Mouse (Mus musculus) liver, postnatal 0 days (tissue): ENCODE data around the gene Yju2. TPM values are rescaled to one million over a fixed set of nuclear protein-coding genes. Genes with fewer than 3 reads are reported as not detected.

Experiments used
- ATAC-seq: fragments of 200-750 bp; cut with Nextera tagmentation; 2 replicates; pipeline ENCODE4 v1.8.0; 2017; ENCODE audit warnings: mild to moderate bottlenecking, moderate library complexity
- DNase-seq: peaks from one replicate; pipeline ENCODE4 v3.0.0-alpha.2; 2016
- H3K27ac ChIP-seq: fragments of 300-500 bp; sonication (generic); 2 replicates; pipeline ENCODE4 v1.5.1; 2014; ENCODE audit warnings: antibody characterized with exemption, moderate library complexity, mild to moderate bottlenecking, low read depth
- H3K27me3 ChIP-seq: fragments of 300-500 bp; sonication (generic); 2 replicates; pipeline ENCODE4 v1.6.1; 2014; ENCODE audit warnings: low read length, control low read depth, mixed read lengths; ENCODE audit not compliant: insufficient read depth
- H3K36me3 ChIP-seq: fragments of 300-500 bp; sonication (generic); replicated peaks from 2 replicates; pipeline ENCODE4 v1.6.1; 2014; ENCODE audit warnings: mild to moderate bottlenecking, control low read depth, low read length, moderate library complexity, mixed read lengths; ENCODE audit not compliant: insufficient read depth
- H3K4me1 ChIP-seq: fragments of 300-500 bp; sonication (generic); 2 replicates; pipeline ENCODE4 v1.6.1; 2014; ENCODE audit warnings: antibody characterized with exemption, mild to moderate bottlenecking, control low read depth; ENCODE audit not compliant: insufficient read depth
- H3K4me2 ChIP-seq: fragments of 300-500 bp; sonication (generic); 2 replicates; pipeline ENCODE4 v1.6.1; 2014; ENCODE audit warnings: low read depth, mild to moderate bottlenecking, low read length, moderate library complexity, mixed read lengths
- H3K4me3 ChIP-seq: fragments of 300-500 bp; sonication (generic); 2 replicates; pipeline ENCODE4 v1.5.1; 2014; ENCODE audit warnings: low read depth, low read length
- H3K9ac ChIP-seq: fragments of 300-500 bp; sonication (generic); replicated peaks from 2 replicates; pipeline ENCODE4 v1.6.1; 2014; ENCODE audit warnings: mild to moderate bottlenecking, moderate library complexity
- H3K9me3 ChIP-seq: fragments of 300-500 bp; sonication (generic); 2 replicates; pipeline ENCODE4 v1.6.1; 2016; ENCODE audit warnings: mild to moderate bottlenecking, control low read depth, low read length, mixed read lengths
- CTCF ChIP-seq: sonication (generic); IDR thresholded peaks from 2 replicates; pipeline ENCODE4 v1.5.1; 2016; ENCODE audit warnings: antibody characterized with exemption, low read depth
- EP300 ChIP-seq: IDR thresholded peaks from 2 replicates; pipeline ENCODE4 v1.6.1; 2016; ENCODE audit warnings: antibody characterized with exemption, low read depth, mild to moderate bottlenecking
- WGBS: fragments of 180-500 bp; shearing (Covaris S2); extraction: QIAGEN DNeasy Blood & Tissue Kit; methylation state at CpG from one replicate; pipeline ENCODE4 v1.1.7; 2014; ENCODE audit not compliant: insufficient replicate concordance; 5-methylcytosine and 5-hydroxymethylcytosine counted together
- polyA plus RNA-seq: library from polyadenylated mRNA; unstranded; fragments of >200 nt; fragmentation: Nextera tagmentation; extraction: Ambion mirVana; gene quantifications from 2 replicates; pipeline ENCODE4 v1.2.1, GENCODE M21; 2015

Gene Yju2
- polyA plus RNA-seq, 1 experiment from 2014 or later, result 7.1 TPM

DNA sequence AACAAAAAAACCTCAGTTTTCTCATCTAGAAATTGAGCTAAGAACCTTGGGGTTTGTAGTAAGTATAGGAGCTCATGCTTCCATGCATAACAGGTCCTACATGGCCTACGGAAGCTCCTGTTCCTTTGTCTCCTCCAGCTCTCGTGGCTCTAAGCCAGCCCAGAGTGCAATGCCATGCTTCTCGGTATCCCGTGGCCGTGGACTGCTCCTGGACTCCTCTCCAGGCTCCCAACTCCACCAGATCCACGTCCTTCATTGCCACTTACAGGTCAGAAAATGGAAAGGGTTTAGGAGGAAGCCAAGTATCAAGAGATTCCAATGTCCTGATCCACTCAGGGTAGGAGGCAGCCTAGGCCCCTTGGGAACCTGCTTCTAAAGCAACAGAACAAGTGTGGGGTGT, 5.1 kb upstream of the Yju2 start:
- H3K27ac ChIP-seq, result no peak overlapping the region
- H3K9ac ChIP-seq, result no peak overlapping the region; the same call in 1 of the 2 replicates
- H3K27me3 ChIP-seq, result no peaks in the 10 kb centered on the region
- H3K36me3 ChIP-seq, result no peaks in the 10 kb centered on the region
- H3K4me2 ChIP-seq, result peak overlapping the region; percentile 47; the same call in 1 of the 2 replicates
- WGBS, result 61% methylated on average over 6 of the region's 6 CpGs
- H3K4me1 ChIP-seq, result peaks cover 16% of the 10 kb centered on the region
- ATAC-seq (no peak), DNase-seq (no peak)
- TF ChIP-seq EP300 (no peak), CTCF (no peak)
- H3K9me3 ChIP-seq, result no peaks in the 10 kb centered on the region
- no peak overlapping the region for H3K4me3 ChIP-seq

DNA sequence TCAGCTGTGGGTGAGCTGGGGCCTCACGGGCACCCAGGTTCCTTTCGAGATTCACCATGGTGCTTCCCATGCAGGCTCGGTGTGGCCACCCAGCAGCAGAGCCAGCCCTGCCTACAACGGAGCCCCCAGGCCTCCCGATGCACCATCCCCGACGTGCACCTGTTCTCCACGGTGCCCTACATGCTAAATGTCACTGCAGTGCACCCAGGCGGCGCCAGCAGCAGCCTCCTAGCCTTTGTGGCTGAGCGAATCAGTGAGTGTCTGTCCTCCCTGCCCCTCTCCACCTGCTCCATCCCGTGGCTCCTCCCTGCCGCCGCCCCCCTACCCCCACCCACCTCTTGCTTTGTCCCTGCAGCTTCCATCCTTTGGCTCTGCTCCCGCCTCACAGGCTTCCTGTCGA, 4.7 kb upstream of the Yju2 start:
- DNase-seq (peak; percentile 13), ATAC-seq (no peak)
- 40% methylated on average over 16 of the region's 16 CpGs for WGBS
- Histone ChIP-seq H3K9ac (no peak overlapping the region), H3K4me3 (no peak overlapping the region), H3K4me2 (peak overlapping the region; percentile 47; the same call in 1 of the 2 replicates), H3K4me1 (peaks cover 16% of the 10 kb centered on the region), H3K9me3 (no peaks in the 10 kb centered on the region), H3K27ac (no peak overlapping the region), H3K36me3 (no peaks in the 10 kb centered on the region), H3K27me3 (no peaks in the 10 kb centered on the region)
- TF ChIP-seq CTCF, result no peak
- no peak for TF ChIP-seq EP300

DNA sequence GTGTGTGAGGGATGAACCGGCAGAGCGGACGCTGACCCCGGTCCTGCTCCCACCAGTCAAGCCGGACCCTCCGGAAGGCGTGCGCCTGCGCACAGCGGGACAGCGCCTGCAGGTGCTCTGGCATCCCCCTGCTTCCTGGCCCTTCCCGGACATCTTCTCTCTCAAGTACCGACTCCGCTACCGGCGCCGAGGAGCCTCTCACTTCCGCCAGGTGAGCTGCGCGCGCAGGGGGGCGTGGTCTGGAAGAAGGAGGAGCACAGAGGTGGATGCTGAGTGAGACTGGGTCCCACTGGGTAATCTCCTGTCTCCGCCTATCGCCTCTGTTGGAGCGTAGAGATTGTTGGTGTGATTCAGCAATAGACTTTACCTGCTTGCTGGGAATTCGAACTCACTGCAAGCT, 2.8 kb upstream of the Yju2 start:
- ATAC-seq, result no peak
- TF ChIP-seq CTCF (no peak), EP300 (no peak)
- H3K9me3 ChIP-seq, result no peaks in the 10 kb centered on the region
- peaks cover 23% of the 10 kb centered on the region for H3K4me1 ChIP-seq
- 19% methylated on average over 25 of the region's 26 CpGs for WGBS
- peaks cover 2% of the 10 kb centered on the region; the same call in 1 of the 2 replicates for H3K36me3 ChIP-seq
- peak; percentile 84 for DNase-seq
- no peak overlapping the region for H3K9ac ChIP-seq
- peak overlapping the region; percentile 64 for H3K4me2 ChIP-seq
- no peak overlapping the region for H3K27ac ChIP-seq
- peak overlapping the region; percentile 34 for H3K4me3 ChIP-seq
- H3K27me3 ChIP-seq, result no peaks in the 10 kb centered on the region

DNA sequence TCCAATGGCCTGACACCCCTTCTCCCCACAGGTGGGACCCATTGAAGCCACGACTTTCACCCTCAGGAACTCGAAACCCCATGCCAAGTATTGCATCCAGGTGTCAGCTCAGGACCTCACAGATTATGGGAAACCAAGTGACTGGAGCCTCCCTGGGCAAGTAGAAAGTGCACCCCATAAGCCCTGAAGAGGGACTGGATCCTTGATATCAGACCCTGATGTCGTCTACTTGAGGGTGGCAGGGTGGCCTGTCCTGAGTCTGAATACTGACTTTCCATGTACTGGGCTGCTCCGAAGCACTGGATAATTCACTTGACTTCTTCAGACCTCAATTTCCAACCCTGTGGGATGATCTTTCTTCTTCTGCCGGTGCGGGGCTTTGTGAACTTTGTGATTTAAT, 2.3 kb upstream of the Yju2 start:
- Histone ChIP-seq H3K36me3 (peaks cover 7% of the 10 kb centered on the region; the same call in 1 of the 2 replicates), H3K27me3 (no peaks in the 10 kb centered on the region), H3K9ac (no peak overlapping the region), H3K4me3 (no peak overlapping the region), H3K4me1 (peaks cover 23% of the 10 kb centered on the region), H3K27ac (no peak overlapping the region), H3K4me2 (peak overlapping the region; percentile 64), H3K9me3 (no peaks in the 10 kb centered on the region)
- no peak for TF ChIP-seq CTCF
- TF ChIP-seq EP300, result no peak
- no peak for ATAC-seq
- no peak for DNase-seq
- WGBS, result 57% methylated on average over 6 of the region's 6 CpGs

DNA sequence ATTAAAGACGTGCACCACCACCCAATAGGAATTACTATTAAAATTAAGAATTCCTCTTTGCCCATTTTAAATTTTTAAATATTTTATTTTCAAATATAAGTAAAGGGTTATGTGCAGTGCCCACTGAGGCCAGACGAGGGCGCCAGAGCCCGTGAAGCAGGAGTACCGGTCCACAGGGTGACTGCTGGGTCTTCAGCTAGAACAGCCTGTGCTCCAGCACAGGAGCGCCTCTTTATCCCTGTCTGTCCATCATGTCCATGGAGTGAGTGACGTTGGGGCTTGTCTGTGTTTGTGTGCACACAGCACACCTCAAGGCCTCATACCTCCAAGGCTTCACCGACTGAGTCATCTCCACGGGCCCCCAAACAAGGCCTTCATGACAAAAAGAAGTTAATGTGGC, 1.7 kb upstream of the Yju2 start:
- H3K4me2 ChIP-seq, result no peak overlapping the region
- H3K4me1 ChIP-seq, result peaks cover 23% of the 10 kb centered on the region
- H3K9me3 ChIP-seq, result no peaks in the 10 kb centered on the region
- peak; percentile 82 for DNase-seq
- 21% methylated on average over 9 of the region's 9 CpGs for WGBS
- TF ChIP-seq CTCF (peak; percentile 87), EP300 (no peak)
- no peaks in the 10 kb centered on the region for H3K27me3 ChIP-seq
- H3K9ac ChIP-seq, result no peak overlapping the region
- H3K27ac ChIP-seq, result no peak overlapping the region
- no peak for ATAC-seq
- H3K36me3 ChIP-seq, result peaks cover 10% of the 10 kb centered on the region
- H3K4me3 ChIP-seq, result no peak overlapping the region

DNA sequence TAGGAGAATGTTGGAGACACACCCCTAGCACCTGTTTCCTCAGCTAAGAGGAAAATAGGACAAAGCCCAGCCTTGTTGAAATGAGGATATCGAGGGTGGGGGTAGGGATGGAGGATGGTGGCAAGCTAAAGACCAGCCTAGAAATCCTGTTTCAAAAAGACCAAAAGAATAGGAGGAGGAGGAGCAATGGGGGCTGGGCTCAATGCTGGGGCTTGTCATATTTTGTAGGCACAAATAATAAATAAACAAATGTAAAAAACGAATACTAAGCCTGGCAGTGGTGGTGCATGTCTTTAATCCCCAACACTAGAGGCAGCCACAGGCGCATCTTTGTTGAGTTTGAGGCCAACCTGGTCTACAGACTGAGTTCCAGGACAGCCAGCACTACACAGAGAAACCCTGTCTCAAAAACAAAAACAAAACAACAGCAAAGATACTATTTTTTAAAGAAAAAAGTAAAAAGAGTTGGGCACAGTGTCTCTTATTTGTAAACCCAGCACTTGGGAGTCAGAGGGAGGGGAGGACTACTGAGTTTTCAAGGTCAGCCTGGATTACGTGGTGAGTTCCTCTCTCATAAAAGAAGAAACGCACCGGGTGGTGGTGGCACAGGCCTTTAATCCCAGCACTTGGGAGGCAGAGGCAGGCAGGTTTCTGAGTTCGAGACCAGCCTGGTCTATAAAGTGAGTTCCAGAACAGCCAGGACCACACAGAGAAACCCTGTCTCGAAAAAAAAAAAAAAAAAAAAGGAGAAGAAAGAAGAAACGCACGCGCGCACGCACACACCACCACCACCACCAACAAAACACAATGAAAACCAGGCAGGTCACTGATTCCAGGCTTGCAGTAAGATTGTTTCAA, 944 bp upstream of the Yju2 start:
- peak overlapping the region; percentile 55 for H3K4me3 ChIP-seq

More for the DNA sequence above, 944 bp upstream of the Yju2 start:
- peaks cover 23% of the 10 kb centered on the region for H3K4me1 ChIP-seq
- H3K4me2 ChIP-seq, result peak overlapping the region; percentile 74
- peaks cover 10% of the 10 kb centered on the region for H3K36me3 ChIP-seq
- H3K27ac ChIP-seq, result peak overlapping the region; percentile 89
- 66% methylated on average over 13 of the region's 13 CpGs for WGBS
- H3K27me3 ChIP-seq, result no peaks in the 10 kb centered on the region
- TF ChIP-seq CTCF (no peak), EP300 (no peak)
- ATAC-seq, result no peak
- H3K9me3 ChIP-seq, result no peaks in the 10 kb centered on the region
- peak overlapping the region; percentile 59; the same call in 1 of the 2 replicates for H3K9ac ChIP-seq
- DNase-seq, result no peak
